Mouse (Mus musculus): ENCODE results near the gene Ntf5.

The Ntf5 gene

DNA sequence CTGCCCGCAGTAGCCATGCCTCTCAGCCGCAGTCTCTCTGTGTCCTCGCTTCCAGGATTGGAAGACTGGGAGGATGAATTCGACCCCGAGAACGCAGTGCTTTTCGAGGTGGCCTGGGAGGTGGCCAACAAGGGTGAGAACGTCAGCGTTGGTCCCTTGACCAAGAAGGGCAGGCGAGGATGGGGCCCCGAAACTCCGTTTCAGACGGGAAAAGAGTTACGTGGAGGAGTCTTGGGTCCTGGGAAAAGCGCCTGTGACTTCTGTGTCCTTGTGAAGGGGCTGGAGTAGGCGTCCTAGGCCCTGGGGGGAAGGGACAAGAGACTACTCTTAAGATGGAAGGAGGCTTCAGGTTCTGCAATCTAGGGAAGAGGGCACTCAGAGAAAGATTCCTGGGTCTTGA is 21.5 kb downstream of the Ntf5 start:
- DNase-seq (ENCODE audit: low spot score in 2 of 2): no peak

DNA sequence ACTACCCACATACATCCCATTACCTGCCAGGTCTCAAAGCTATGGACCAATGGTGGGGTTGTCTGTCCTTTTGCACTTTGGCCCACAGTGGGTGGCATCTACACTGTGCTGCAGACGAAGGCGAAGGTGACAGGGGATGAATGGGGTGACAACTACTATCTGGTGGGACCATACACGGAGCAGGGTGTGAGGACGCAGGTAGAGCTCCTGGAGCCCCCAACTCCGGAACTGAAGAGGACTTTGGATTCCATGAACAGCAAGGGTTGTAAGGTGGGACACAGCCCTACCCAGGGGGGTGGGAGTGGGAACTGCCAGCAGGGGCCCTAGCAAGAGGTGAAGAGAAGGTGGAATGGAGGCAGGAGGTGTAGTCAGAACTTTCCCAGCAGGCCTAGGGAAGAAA is 22.9 kb downstream of the Ntf5 start:
- DNase-seq (ENCODE audit: low spot score in 2 of 2): no peak

DNA sequence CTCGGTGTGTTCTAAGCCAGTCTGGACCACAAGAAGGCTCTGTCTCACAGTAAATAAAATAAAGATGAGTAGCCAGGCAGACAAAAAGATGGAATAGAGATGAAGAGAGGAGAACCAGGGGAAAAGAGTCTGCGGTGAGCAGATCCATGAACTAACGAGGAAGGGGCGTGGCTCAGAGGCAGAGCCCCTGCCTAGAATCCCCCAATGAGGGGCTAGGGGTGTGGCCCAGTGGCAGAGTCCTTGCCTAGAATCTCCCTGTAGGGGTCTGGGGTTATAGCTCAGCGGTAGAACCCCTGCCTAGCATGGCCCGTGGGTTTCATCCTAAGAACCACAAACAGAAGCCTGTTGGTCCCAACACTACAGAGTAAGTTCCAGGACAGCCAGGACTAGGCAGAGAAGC is 23.6 kb downstream of the Ntf5 start:
- DNase-seq (ENCODE audit: low spot score in 2 of 2): no peak

GRCm38 (mm10) chr7:45437521-45438276 is 24.2 kb downstream of the Ntf5 start, which contains the start of gene Ruvbl2:
TSS of gene Ruvbl2 (minus strand) at chr7:45438096.
- no peak for DNase-seq (ENCODE audit: low spot score in 2 of 2)

- DNase-seq (ENCODE audit: low spot score in 2 of 2): no peak
Observed at GRCm38 (mm10) chr7:45443526-45444420, 30.3 kb downstream of the Ntf5 start.

GRCm38 (mm10) chr7:45446589-45446988 is 33.1 kb downstream of the Ntf5 start:
- no peak for DNase-seq (ENCODE audit: low spot score in 2 of 2)

DNA sequence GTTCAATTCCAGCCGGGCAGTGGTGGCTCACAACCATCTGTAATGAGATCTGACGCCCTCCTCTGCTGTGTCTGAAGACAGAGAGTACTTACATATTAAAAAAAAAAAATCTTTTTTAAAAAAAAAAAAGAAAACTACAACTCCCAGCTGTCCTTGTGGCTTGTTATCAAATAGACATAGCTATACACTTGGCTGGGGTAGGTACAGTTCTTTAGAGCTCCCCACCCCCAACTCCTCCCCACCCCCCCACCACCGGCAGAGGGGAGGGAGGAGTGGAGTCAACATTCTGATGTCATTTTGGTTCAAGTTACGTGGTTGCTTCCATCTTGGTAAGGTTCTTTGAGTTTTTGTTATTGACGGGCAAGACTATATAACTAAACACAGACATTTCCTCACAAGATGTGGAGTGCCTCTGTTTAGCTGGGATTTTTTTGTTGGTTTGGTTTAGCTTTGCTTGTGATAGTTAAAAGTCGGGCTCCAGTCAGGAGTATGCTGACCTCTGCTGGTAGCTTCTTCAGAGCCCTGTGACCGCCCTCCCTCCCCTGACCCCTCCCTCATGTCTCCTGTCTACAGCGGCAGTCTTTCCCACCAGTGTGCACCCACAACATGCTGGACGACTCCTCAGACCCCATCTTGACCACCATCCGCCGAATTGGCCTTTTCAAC is 34.0 kb downstream of the Ntf5 start:
- DNase-seq (ENCODE audit: low spot score in 2 of 2): no peak

- DNase-seq (ENCODE audit: low spot score in 2 of 2): no peak
Observed at GRCm38 (mm10) chr7:45449974-45450373, 36.5 kb downstream of the Ntf5 start.

- peak; percentile 86 to 89 for DNase-seq (ENCODE audit: low spot score in 2 of 2)
Observed at GRCm38 (mm10) chr7:45451344-45451982, 38.0 kb downstream of the Ntf5 start.

- no peak for DNase-seq (ENCODE audit: low spot score in 2 of 2)
Observed at GRCm38 (mm10) chr7:45454971-45455370, 41.5 kb downstream of the Ntf5 start.

DNA sequence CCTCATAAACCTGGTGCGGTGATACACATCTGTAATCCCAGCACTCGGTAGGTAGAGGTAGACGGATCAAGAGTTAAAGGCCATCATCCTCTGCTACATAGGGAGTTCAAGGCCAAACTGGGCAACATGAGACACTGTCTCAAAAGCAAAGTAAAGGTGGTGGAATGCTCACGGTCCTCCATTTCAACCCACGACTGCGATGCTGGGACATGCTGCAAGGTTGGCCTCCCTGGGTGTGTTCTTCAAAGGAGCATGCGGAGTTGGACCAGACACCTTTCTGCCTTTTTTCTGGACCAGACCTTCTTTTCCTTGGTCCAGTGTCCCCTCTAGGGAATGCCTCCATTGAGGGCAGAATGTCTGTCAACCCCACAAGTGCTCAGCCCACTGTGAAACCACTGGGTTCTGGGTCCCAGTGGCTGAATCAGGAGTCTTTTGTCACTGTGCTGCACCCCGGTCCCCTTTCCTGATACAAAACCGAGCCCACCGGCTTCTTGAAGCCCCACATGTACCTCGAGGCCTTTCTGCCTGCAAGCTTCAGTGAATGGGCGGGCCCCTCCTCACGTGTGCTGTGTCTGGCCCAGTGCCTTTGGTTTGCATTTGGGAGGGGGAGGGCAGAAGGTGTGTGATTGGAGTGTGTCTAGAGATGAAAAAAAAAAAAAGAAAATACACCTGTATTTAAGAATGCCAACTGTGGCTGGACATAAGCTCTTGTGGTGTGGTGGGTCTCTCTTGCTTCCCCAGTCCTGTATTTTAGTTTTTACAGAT is 42.6 kb downstream of the Ntf5 start:
- no peak for DNase-seq (ENCODE audit: low spot score in 2 of 2)

DNA sequence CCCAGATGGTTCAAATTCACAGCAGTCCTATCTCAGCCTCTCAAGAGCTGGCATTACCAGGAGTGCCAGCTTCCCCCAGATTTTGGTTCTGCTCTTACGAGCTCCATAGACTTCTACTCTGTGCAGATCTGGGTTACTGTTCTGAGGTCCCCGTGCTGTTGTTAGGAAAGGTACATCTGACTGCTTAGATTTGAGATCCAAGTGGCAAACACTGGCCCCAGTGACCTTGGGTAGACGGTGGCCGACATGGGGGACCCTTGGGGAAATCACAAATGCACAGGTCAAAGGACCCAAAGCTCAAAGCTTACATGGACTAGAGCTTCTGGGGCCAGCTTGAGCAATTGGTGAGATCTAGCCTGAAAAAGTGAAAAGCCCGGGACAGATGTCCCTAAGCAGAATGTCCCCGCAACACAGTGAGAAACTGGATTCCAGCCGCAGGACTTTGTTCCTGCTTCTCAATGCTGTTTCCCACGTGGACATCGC is 43.3 kb downstream of the Ntf5 start:
- DNase-seq (ENCODE audit: low spot score in 2 of 2): no peak

DNA sequence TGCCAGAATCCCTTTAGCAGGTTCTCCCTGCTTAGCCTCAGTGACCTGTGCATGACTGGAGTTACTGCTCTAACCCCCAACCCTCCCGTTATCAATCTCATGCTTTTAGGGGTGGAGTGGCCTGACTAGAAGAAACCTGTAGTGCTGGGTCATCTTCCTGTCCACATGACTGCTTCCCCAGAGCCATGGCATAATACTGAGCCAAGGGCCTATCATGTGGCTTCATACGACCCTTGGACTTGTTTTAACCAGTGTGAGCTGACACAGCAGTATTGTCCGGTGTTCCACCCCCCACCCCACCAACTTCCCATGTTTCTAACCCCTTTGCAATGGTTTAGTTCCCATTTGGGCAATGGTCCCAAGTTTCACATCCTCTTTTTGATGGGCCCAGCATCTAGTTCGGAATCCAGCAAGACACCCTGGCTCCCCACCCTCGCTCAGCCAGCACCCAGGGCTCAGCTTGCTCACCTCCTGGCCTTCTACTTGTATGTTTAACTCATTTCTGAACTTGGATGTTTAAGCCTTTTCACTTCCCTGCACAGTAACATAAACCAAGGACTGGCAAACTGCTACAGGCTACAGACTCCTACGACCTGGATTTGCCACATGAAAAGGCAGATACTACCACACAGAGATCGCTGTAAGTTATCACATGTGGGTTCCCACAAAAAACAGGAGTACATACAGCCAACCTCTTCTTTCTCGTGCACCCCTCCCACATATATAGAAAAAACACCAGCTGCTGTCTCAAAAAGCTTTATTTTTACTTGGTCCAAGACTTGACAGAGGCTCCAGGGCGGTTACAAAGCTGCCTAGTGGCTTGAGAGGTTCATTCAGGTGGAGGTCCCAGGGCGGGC is 43.9 kb downstream of the Ntf5 start:
- peak in 1 of 2 experiments; percentile 49 for DNase-seq (ENCODE audit: low spot score in 2 of 2)

- peak; percentile 86 to 89 for DNase-seq (ENCODE audit: low spot score in 2 of 2)
Observed at GRCm38 (mm10) chr7:45458748-45459563, 45.5 kb downstream of the Ntf5 start.

GRCm38 (mm10) chr7:45459564-45460140 is 46.2 kb downstream of the Ntf5 start, which contains the start of gene Ftl1:
TSS of gene Ftl1 (minus strand) at chr7:45459884.
- peak; percentile 99 for DNase-seq (ENCODE audit: low spot score in 2 of 2)

GRCm38 (mm10) chr7:45460377-45460776 is 46.9 kb downstream of the Ntf5 start:
- no peak for DNase-seq (ENCODE audit: low spot score in 2 of 2)

GRCm38 (mm10) chr7:45460860-45461314 is 47.4 kb downstream of the Ntf5 start:
- DNase-seq (ENCODE audit: low spot score in 2 of 2): peak in 1 of 2 experiments; percentile 69

DNA sequence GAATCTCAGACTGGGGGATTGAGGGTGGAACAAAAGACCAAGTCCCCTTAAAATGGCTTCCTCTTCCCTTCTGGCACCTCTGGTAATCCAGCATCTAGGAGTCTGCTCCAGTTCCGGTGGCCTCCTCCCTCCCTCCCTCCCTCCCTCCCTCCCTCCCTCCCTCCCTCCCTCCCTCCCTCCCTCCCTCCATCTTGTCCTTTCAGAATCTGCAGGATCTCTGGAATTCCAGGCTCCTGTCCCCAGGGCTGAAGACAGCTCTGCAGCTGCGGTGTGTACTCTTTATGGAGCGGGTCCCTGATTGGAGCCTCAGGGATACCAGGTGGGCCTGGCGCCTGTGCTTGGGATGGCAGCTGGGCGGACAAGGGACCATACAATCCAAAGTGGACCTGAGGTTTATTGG is 47.8 kb downstream of the Ntf5 start:
- DNase-seq (ENCODE audit: low spot score in 2 of 2): no peak
